Mouse (Mus musculus): Measurements from ENCODE around the gene Tbc1d32.

Tbc1d32 gene

GRCm38 (mm10) chr10:56106996-56107334, 121.5 kb downstream of the Tbc1d32 start:
- DNase-seq (ENCODE audit: low spot score in 2 of 2): no peak

DNA sequence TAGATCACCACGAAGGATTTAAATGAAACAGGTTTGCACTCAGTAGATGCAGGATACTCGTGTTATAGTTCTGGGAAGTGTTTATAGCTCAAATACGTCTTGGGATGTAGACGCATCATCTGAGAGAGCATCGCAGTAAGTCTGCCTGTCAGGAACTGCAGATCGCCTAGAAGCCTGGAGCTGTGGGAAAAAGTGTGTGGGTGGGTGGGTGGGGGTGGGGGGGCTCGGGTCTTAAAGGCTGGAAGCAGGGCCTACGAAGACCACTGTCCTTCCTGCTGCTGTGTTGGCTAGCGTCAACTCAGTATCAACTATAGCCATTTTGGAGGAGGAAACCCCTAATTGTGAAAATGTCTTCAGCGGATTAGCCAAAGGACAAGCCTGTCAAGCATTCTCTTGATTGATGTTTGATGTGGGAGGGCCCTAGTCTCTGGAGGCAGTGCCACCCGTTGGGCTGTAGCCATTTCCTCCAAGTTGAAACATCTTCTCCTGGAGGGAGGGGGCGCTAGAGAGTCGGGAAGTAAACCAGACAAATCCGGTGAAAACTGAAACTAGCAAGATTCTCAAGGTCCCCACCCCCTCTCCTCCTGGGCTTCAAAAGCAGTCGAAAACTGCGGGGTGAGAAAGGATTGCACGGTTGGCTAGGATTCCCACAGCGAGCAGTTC, 122.0 kb downstream of the Tbc1d32 start, which contains the start of gene Msl3l2:
Gene Msl3l2, plus strand, starts transcription at position 585 of the 663 bp plus-strand sequence.
- peak; percentile 89 to 93 for DNase-seq (ENCODE audit: low spot score in 2 of 2)

GRCm38 (mm10) chr10:56099641-56100310, 128.7 kb downstream of the Tbc1d32 start:
- no peak for DNase-seq (ENCODE audit: low spot score in 2 of 2)

- DNase-seq (ENCODE audit: low spot score in 2 of 2): no peak
These were observed 129.4 kb downstream of the Tbc1d32 start for GRCm38 (mm10) chr10:56099126-56099525.

GRCm38 (mm10) chr10:56096757-56097156, 131.7 kb downstream of the Tbc1d32 start:
- DNase-seq (ENCODE audit: low spot score in 2 of 2): no peak

- no peak for DNase-seq (ENCODE audit: low spot score in 2 of 2)
These were observed 133.9 kb downstream of the Tbc1d32 start for GRCm38 (mm10) chr10:56094586-56094985.

DNA sequence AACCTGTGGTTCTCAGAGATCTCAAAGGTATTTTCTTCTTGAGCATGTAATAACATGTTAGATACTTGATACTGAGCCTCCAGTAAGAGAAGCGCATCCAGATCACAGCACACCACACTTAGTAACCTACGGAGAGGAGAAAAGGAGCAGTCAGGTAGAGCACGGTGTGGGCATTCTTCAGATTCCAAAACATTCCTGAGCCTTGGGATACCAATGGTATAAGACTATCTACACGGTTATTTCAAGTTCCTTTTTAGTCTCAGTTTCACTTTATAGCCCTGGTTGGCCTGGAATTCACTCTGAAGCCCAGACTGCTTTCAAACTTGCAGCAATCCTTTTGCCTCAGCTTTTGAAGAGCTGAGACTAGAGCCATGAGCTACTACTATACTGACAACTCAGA, 138.8 kb downstream of the Tbc1d32 start:
- DNase-seq (ENCODE audit: low spot score in 2 of 2): no peak

- peak; percentile 33 to 37 for DNase-seq (ENCODE audit: low spot score in 2 of 2)
These were observed 165.7 kb downstream of the Tbc1d32 start for GRCm38 (mm10) chr10:56062746-56063145.

DNA sequence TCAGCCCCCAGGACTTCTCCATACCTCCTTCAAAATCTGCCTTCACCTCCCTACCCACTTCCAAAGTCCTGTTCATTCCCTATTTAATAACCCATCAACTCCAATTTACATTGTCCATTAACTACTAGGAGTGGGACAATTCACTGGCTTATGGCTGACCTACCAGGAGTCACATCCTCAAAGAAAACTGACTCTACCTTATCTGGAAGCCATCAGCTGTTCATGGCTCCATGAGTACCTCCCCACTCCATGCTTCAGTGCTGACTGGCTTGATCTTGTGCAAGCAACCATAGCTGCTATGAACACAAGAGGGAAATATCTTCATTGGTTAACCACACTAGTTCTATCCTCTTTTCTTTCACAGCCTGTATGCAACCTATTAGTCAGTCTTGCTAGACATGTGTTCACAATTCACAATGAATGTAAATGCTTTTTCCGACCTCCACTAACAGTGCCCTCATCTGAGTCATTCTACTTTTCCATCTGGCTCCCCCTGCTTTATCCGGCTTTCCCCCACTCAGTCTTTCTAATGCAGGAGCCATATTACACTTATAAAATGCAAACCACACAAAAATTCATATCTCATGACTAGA, 167.2 kb downstream of the Tbc1d32 start:
- DNase-seq (ENCODE audit: low spot score in 2 of 2): no peak

DNA sequence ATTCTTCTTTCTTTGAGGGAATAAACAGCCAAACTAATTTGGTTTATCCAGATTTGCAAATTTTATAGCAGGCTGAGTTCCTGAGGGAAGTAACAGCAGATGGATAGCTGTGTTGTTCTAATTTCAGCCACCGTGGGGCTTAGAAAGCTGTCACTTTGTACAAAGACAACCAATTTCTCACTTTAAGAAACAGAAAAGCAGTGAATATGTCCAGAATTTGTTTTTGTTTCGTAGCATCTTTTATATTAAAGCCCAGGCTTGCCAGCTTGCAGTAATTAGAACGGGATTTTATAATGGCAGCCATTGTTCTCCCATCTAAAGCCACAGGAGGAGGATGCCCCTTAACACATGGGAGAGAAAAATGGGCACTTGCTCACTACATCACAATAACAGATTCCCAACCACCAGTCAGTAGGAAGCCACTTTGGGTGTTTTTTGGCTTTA, 169.5 kb downstream of the Tbc1d32 start:
- peak; percentile 25 to 31 for DNase-seq (ENCODE audit: low spot score in 2 of 2)

DNA sequence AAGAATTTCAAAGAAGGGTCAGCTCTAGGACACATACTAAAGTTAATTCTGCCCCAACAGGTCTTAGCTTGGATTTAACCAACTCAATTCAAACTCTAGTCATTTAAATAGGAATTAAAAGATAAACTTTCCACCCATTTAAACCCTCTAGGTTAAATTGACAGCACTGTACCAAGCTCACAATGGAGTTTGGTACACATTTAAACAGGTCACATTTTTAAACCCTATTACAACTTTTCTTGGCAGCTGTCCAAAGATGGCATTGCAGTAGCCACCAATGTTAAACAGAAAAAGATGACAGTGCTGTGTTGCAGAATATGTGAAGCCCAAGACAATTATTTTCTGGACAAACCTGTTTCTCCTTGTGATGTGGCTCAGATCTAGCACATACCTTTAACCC, 203.1 kb downstream of the Tbc1d32 start:
- no peak for DNase-seq (ENCODE audit: low spot score in 2 of 2)

DNA sequence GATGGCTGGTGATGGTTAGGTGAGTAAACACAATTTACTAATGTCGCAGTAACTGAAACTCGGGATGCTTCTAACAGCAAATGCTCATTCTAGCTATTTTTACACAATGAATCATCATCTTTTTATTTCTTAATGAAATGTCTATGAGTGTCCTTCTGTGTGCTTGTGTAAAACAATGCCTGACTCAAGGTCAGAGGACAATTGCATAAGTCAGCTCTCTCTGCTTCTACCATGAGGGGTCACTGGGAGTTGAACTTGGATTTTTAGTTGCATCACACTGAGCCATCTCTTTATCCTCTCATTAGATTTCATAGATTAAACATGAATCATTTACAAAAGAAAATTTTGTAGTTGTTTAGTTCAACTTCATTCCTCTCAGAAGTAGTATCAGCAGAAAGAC, 203.9 kb downstream of the Tbc1d32 start:
- DNase-seq (ENCODE audit: low spot score in 2 of 2): no peak

DNA sequence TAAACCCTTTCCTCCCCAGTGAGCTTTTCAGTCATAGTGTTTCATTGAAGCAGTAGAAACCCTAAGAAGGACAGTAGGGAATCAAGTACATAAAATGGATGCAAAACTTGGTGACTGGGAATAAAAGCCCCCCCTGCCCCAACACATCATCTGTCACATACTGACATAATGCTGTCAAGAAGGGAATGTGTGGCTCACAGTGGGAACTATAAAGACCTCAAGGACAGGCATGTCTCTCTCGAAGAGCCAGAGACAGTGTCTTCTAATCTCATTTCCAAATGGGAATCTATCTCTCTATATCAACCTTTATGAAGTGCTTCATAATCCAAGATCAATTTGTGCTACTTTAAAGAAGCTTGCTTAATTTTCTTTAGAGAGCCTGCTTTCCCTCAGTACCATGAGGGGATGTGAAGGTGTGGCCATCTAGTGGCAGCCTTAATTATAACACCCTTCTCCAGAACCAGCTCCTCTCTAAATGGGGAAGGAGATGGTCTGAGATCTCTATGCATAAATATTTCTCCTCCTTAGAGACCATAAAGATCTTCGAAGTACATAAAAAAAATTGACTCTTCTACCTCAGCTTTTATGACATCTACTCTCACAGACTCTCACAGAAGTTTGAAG, 248.5 kb downstream of the Tbc1d32 start:
- DNase-seq (ENCODE audit: low spot score in 2 of 2): peak; percentile 57 to 81

DNA sequence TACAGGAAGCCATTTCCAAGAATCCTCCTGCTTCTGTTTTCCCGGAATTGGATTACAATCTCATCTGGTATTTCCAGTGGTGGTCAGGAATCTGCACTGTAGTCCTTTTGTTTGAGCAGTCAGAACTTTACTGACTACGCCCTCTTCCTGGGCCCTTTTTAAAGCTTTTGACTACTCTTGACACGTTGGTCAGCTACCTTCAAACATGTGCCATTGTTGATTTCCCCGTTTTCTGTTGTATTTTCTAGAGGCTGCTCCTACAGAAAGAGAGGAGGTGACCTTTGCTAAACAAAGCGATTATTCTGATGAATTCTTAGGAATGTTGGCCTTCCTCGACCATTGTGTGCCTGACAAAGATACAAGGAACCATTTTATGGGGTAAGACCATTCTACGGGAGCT, 250.5 kb downstream of the Tbc1d32 start:
- DNase-seq (ENCODE audit: low spot score in 2 of 2): no peak

Measured in right cerebral cortex, adult 2 months (tissue).